Mouse (Mus musculus) ES-E14 (cell line): Measurements from ENCODE around the gene Gm44965.

Experiments used
- HCFC1 ChIP-seq: IDR thresholded peaks from 2 replicates; pipeline ENCODE4 v1.6.1; 2012; ENCODE audit warnings: low read length, inconsistent platforms, borderline replicate concordance; ENCODE audit not compliant: insufficient read depth
- MAFK ChIP-seq: IDR thresholded peaks from 2 replicates; pipeline ENCODE4 v1.6.1; 2014; ENCODE audit warnings: mild to moderate bottlenecking, low read depth, low read length, inconsistent platforms; ENCODE audit not compliant: insufficient read depth
- ZC3H11A ChIP-seq: IDR thresholded peaks from 2 replicates; pipeline ENCODE4 v1.6.1; 2012; ENCODE audit warnings: low read depth, mild to moderate bottlenecking, inconsistent platforms, low read length, borderline replicate concordance
- ZNF384 ChIP-seq: IDR thresholded peaks from 2 replicates; pipeline ENCODE4 v1.6.1; 2012; ENCODE audit warnings: low read depth, low read length, inconsistent platforms

GRCm38 (mm10) chr6:48545251-48545650 lies 48.5 kb upstream of the Gm44965 start:
- TF ChIP-seq MAFK (no peak), HCFC1 (no peak), ZNF384 (no peak), ZC3H11A (no peak)
